Mouse (Mus musculus) liver, adult 2 months (tissue): ENCODE data around the gene Gpnmb. TPM values are rescaled to one million over a fixed set of nuclear protein-coding genes. Genes with fewer than 3 reads are reported as not detected.

Source experiments
- DNase-seq: peaks from one replicate; pipeline ENCODE4 v3.0.0-alpha.2; 2011; ENCODE audit warnings: low read depth, low spot score; ENCODE audit errors: extremely low read depth
- H3K27ac ChIP-seq: fragments of 200-500 bp; replicated peaks from 2 replicates; pipeline ENCODE4 v1.5.1; 2012; ENCODE audit warnings: low read depth, mild to moderate bottlenecking, control low read depth, inconsistent platforms, low read length; ENCODE audit not compliant: insufficient read depth
- H3K27me3 ChIP-seq: fragments of 200-500 bp; 2 replicates; pipeline ENCODE4 v1.6.1; 2012; ENCODE audit warnings: mild to moderate bottlenecking, moderate library complexity, low read length, inconsistent platforms; ENCODE audit not compliant: control insufficient read depth, insufficient read depth
- H3K36me3 ChIP-seq: fragments of 200-500 bp; 2 replicates; pipeline ENCODE4 v1.6.1; 2012; ENCODE audit warnings: low read length, inconsistent platforms; ENCODE audit not compliant: control insufficient read depth, insufficient read depth
- H3K4me1 ChIP-seq: fragments of 200-500 bp; 2 replicates; pipeline ENCODE4 v1.6.1; 2011; ENCODE audit warnings: low read length; ENCODE audit not compliant: control insufficient read depth, insufficient read depth
- H3K4me3 ChIP-seq: fragments of 200-500 bp; 2 replicates; pipeline ENCODE4 v1.5.1; 2011; ENCODE audit warnings: low read depth, mild to moderate bottlenecking, control low read depth, low read length, moderate library complexity; ENCODE audit not compliant: insufficient read depth
- H3K79me2 ChIP-seq: fragments of 200-500 bp; 2 replicates; pipeline ENCODE4 v1.6.1; 2012; ENCODE audit warnings: inconsistent platforms, mild to moderate bottlenecking, low read length, moderate library complexity; ENCODE audit not compliant: control insufficient read depth, insufficient read depth
- H3K9ac ChIP-seq: fragments of 200-500 bp; 2 replicates; pipeline ENCODE4 v1.6.1; 2012; ENCODE audit warnings: low read depth, mild to moderate bottlenecking, control low read depth, inconsistent platforms, low read length
- CTCF ChIP-seq: fragments of 200-500 bp; IDR thresholded peaks from 2 replicates; pipeline ENCODE4 v1.5.1; 2011; ENCODE audit warnings: low read depth, low read length, control low read depth
- POLR2A ChIP-seq: fragments of 200-500 bp; IDR thresholded peaks from 2 replicates; pipeline ENCODE4 v1.6.1; 2011; ENCODE audit warnings: low read length, control low read depth; ENCODE audit not compliant: insufficient read depth; ENCODE audit errors: extremely low read depth
- WGBS: fragments of 180-500 bp; shearing (Covaris S2); methylation state at CpG from one replicate; pipeline ENCODE4 v1.1.7; 2018; 5-methylcytosine and 5-hydroxymethylcytosine counted together
- polyA plus RNA-seq: library from polyadenylated mRNA; depleted of rRNA; stranded (reverse); fragments of >200 nt; gene quantifications from 2 replicates; pipeline ENCODE4 v1.2.3, GENCODE M21; 2012
- total RNA-seq: library from RNA; depleted of rRNA; stranded (reverse); fragments of >200 nt; gene quantifications from 2 replicates; pipeline ENCODE4 v1.2.3, GENCODE M21; 2014

Gpnmb gene
- total and polyA plus RNA-seq, 2 experiments = under 0.01 to 0.20 TPM

GRCm38 (mm10) chr6:49007981-49008380 is 28.4 kb upstream of the Gpnmb start:
- Histone ChIP-seq H3K9ac (no peak overlapping the region), H3K27me3 (no peaks in the 10 kb centered on the region), H3K79me2 (no peaks in the 10 kb centered on the region), H3K27ac (no peak overlapping the region), H3K4me3 (no peak overlapping the region), H3K36me3 (no peaks in the 10 kb centered on the region), H3K4me1 (peaks cover 5% of the 10 kb centered on the region)
- WGBS = 1% methylated on average over 9 of the region's 9 CpGs
- no peak for TF ChIP-seq POLR2A
- TF ChIP-seq CTCF = peak; percentile 97
- DNase-seq = peak; percentile 47

GRCm38 (mm10) chr6:49008420-49009160 is 27.8 kb upstream of the Gpnmb start:
- TF ChIP-seq POLR2A (no peak), CTCF (no peak)
- Histone ChIP-seq H3K27ac (no peak overlapping the region), H3K79me2 (no peaks in the 10 kb centered on the region), H3K36me3 (no peaks in the 10 kb centered on the region), H3K9ac (no peak overlapping the region), H3K4me3 (no peak overlapping the region), H3K27me3 (no peaks in the 10 kb centered on the region), H3K4me1 (peaks cover 5% of the 10 kb centered on the region)
- WGBS = 21% methylated on average over 13 of the region's 13 CpGs
- DNase-seq = no peak

- 52% methylated on average over 7 of the region's 7 CpGs for WGBS
Observed at GRCm38 (mm10) chr6:49009161-49009555, 27.2 kb upstream of the Gpnmb start.

GRCm38 (mm10) chr6:49009665-49010064 is 26.7 kb upstream of the Gpnmb start:
- 90% methylated on average over 1 of the region's 1 CpGs for WGBS
- DNase-seq = no peak
- no peaks in the 10 kb centered on the region for H3K36me3 ChIP-seq
- no peak overlapping the region for H3K9ac ChIP-seq
- TF ChIP-seq POLR2A (no peak), CTCF (no peak)
- H3K4me3 ChIP-seq = no peak overlapping the region
- no peaks in the 10 kb centered on the region for H3K79me2 ChIP-seq
- peaks cover 5% of the 10 kb centered on the region for H3K4me1 ChIP-seq
- no peaks in the 10 kb centered on the region for H3K27me3 ChIP-seq
- no peak overlapping the region for H3K27ac ChIP-seq

More at GRCm38 (mm10) chr6:49009161-49009555, 27.2 kb upstream of the Gpnmb start:
- H3K9ac ChIP-seq = no peak overlapping the region
- peaks cover 5% of the 10 kb centered on the region for H3K4me1 ChIP-seq
- H3K36me3 ChIP-seq = no peaks in the 10 kb centered on the region
- no peaks in the 10 kb centered on the region for H3K79me2 ChIP-seq
- H3K4me3 ChIP-seq = no peak overlapping the region
- no peaks in the 10 kb centered on the region for H3K27me3 ChIP-seq
- H3K27ac ChIP-seq = no peak overlapping the region
- DNase-seq = no peak
- TF ChIP-seq CTCF (no peak), POLR2A (no peak)

GRCm38 (mm10) chr6:49011191-49011590 is 25.2 kb upstream of the Gpnmb start:
- H3K4me3 ChIP-seq = no peak overlapping the region
- no peak for DNase-seq
- no peak overlapping the region for H3K27ac ChIP-seq
- no peaks in the 10 kb centered on the region for H3K79me2 ChIP-seq
- no peaks in the 10 kb centered on the region for H3K27me3 ChIP-seq
- WGBS = 82% methylated on average over 5 of the region's 5 CpGs
- TF ChIP-seq POLR2A = no peak
- TF ChIP-seq CTCF = no peak
- H3K9ac ChIP-seq = no peak overlapping the region
- no peaks in the 10 kb centered on the region for H3K36me3 ChIP-seq
- H3K4me1 ChIP-seq = peaks cover 5% of the 10 kb centered on the region

- no peak for TF ChIP-seq POLR2A
- TF ChIP-seq CTCF = no peak
- 59% methylated on average over 4 of the region's 4 CpGs for WGBS
Observed at GRCm38 (mm10) chr6:49013023-49013422, 23.3 kb upstream of the Gpnmb start.

More at GRCm38 (mm10) chr6:49013023-49013422, 23.3 kb upstream of the Gpnmb start:
- H3K4me3 ChIP-seq = no peak overlapping the region
- no peaks in the 10 kb centered on the region for H3K27me3 ChIP-seq
- no peak for DNase-seq
- H3K9ac ChIP-seq = no peak overlapping the region
- no peaks in the 10 kb centered on the region for H3K79me2 ChIP-seq
- peaks cover 5% of the 10 kb centered on the region for H3K4me1 ChIP-seq
- no peak overlapping the region for H3K27ac ChIP-seq
- no peaks in the 10 kb centered on the region for H3K36me3 ChIP-seq
